Comparison of ENCODE assay signal across 16 mouse cellular contexts in genomic region chr2:12868772-12869171, GRCm38 (mm10).
"Had no signal": no experiment of that assay in that cellular context is flagged by ENCODE, and none has a peak within 500 bp of the region (broad histone marks: within the 10 kb centered on the region; RNA-seq: fewer than 3 reads in every experiment).

No protein-coding gene starts in this region.

- DNase-seq: lung, adult 18-20 months; lung, embryonic 14.5 days; lung, postnatal 10 days; lung, postnatal 4 days; midbrain, embryonic 14.5 days; right cerebral cortex, postnatal 14 days; thymus, adult 2 months; thymus, postnatal 25 days; thymus, postnatal 4 days had no signal

- H3K27me3 ChIP-seq: midbrain, embryonic 12.5 days; stomach, embryonic 15.5 days had no signal

- ATAC-seq: midbrain, embryonic 16.5 days had no signal

- H3K4me3 ChIP-seq: midbrain, embryonic 10.5 days; midbrain, embryonic 12.5 days; myocyte; stomach, embryonic 15.5 days had no signal

- H3K4me2 ChIP-seq: lung, embryonic 14.5 days; midbrain, embryonic 12.5 days; stomach, embryonic 15.5 days had no signal

- H3K36me3 ChIP-seq: midbrain, embryonic 10.5 days; midbrain, embryonic 12.5 days; stomach, embryonic 15.5 days had no signal

- H3K9ac ChIP-seq: liver, embryonic 14.5 days; lung, embryonic 14.5 days; midbrain, embryonic 12.5 days; stomach, embryonic 15.5 days had no signal

- H3K9me3 ChIP-seq: midbrain, embryonic 10.5 days; midbrain, embryonic 12.5 days; stomach, embryonic 15.5 days had no signal

- H3K4me1 ChIP-seq: midbrain, embryonic 10.5 days; midbrain, embryonic 12.5 days; stomach, embryonic 15.5 days had no signal

- H3K27ac ChIP-seq: liver, embryonic 14.5 days; midbrain, embryonic 10.5 days; midbrain, embryonic 12.5 days; stomach, embryonic 15.5 days; stomach, postnatal 0 days had no signal
